Mouse (Mus musculus) common myeloid progenitor, adult 5-6 weeks (primary cell): Measurements from ENCODE around the gene Sowaha. TPM values are rescaled to one million over a fixed set of nuclear protein-coding genes. Genes with fewer than 3 reads are reported as not detected.
"Not testable (repeated sequence)": the region's sequence is repeated elsewhere in the genome, so short reads cannot be mapped to it uniquely, and the experiment has no call there.

Experiments used
- ATAC-seq: replicated peaks from 2 replicates; pipeline ENCODE4 v1.8.0; 2016; ENCODE audit warnings: low read depth, mild to moderate bottlenecking, moderate TSS enrichment, inconsistent platforms; ENCODE audit not compliant: poor library complexity, severe bottlenecking
- total RNA-seq: library from RNA; stranded (forward); fragments of 200-1000, 187-1606 nt; gene quantifications from 2 replicates; pipeline ENCODE4 v1.2.3, GENCODE M21; 2017

Gene Sowaha
- total RNA-seq, 1 experiment from 2014 or later = 1.5 TPM

DNA sequence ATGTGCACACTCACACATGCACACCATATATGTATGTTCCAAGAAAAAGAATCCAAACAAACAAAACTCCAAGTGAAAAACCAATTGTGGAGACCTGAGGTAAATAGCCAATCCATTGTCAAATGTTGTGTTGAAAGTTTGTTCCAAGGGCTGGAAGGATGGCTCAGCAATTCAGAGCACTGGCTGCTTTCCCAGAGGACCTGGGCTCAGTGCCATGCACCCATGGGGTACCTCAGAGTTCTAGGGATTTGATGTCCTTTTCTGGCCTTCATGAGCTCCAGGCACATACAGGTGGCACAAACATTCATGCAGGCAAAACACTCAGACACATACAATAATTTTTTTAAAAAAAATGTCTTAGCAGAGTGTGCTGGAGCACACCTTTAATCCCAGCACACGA lies 31.5 kb downstream of the Sowaha start:
- ATAC-seq = no peak

DNA sequence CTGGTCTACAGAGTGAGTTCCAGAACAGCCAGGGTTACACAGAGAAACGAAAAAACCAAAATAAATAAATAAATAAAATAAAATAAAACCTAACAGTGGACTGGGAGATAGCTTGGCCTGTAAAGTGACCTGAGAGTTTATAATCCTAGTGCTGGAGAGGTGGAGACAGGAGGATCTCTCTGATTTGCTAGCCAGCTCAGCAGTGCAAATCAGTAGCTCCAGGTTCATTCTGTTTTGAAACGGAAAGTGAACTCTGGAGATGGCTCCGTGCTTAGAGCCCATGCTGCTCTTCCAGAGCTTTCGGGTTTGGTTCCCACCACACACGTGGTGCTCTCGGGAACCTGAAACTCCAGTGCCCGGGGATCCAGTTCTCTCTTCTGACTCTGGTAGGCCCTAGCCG lies 32.1 kb downstream of the Sowaha start:
- no peak for ATAC-seq

DNA sequence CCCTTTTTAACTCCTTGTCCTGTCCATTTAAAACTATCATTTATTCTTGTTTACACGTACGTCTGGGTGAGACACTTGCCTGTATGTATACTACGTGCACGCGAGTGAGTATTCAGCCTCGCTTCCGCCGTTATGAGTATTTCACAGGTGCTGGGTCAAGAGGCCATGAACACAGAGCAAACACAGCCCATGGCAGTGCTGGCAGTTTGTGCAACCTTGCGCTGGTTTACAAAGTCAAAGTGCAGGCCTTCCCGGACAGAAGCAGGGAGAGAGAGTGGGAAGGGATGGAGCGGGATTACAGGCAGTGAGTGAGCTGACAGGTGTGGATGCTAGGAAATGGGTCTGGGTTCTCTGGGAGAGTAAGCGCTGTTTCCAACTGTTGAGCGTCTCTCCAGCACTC lies 33.9 kb downstream of the Sowaha start:
- ATAC-seq = no peak

DNA sequence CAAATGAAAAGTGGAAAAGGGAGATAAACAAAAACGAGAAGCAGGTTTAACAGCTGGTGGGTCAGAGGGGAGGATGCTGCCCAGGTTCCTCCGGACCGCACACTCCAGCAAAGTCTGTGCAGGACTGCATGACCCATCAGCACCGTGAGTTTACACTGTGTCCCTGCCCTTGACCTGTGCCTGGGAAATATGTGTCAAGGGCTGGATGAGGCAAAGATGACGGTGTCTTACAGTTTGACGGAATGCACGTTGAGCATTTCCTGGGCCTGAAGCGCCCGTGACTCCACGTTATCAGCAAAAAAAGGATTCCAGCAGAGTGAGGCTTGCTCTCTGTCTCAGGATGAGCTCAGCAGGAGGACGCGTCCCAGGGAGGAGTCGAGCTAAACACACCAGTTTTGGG lies 34.5 kb downstream of the Sowaha start:
- ATAC-seq = no peak

DNA sequence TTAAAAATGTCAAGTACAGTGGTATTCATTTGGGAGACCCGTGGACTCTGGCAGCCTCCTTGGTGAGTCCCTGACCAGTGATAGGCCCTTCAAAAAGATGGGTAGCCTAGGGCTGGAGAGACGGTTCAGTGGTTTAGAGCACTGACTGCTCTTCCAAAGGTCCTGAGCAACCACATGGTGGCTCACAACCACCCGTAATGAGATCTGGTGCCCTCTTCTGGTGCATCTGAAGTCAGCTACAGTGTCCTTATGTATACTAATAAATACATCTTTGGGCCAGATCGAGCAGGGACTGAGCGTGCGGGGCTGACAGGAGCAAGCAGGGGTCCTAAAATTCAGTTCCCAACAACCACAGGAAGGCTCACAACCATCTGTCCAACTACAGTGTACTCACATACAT lies 36.2 kb downstream of the Sowaha start:
- ATAC-seq = no peak

DNA sequence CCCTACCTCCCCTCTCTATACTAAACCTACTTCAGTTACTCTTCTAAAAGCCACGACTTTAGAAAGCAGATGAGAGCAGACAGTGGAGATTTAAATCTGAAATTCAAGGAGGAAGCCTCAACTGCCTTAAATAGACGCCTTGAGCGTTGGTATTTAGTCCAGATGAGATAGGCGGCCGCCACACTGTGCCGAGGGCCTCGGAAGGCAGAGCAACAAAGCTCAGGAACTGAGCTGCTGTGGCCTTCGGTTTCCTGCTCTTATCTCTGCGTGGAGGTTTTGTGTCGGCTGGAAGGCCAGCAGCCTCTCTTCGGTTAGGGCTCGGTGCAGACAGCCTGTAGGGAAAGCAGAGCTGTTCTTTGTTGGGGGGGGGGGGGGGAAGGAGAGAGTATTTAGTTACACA lies 38.2 kb downstream of the Sowaha start:
- peak; percentile 87 for ATAC-seq

DNA sequence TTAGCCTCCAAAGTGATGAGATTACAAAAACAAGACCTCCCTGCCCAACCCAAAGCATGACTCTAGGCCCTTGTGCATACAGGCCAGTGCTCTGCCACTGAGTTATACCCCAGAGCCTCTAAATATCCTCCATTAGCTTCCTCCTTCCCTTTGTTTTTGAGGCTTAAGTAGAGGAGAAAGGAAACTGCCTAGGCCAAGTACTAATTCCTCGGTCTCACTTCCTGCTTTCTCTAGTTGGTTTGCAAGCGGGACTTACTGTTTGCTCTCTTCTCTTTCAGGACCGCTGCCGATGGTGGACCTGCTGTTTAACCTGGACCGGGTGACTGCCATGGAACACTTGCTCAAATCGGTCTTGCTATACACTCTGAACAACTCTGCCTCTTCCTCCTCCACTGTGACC lies 43.7 kb downstream of the Sowaha start:
- no peak for ATAC-seq

DNA sequence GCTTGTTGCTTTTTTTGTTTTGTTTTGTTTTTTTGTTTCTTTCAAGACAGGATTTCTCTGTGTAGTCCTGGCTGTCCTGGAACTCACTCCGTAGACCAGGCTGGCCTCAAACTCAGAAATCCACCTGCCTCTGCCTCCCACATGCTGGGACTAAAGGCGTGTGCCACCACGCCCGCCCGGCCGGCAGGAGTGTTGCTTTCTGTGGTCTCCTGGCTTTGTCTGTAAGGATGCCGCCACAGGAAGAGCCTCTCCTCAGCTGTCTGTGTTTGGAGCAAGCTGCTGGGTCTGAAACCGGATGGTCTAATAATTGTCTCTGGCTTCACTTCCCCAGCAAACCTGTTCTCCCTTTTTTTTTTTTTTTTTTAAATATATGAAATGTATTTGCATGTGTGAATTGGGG lies 44.6 kb downstream of the Sowaha start:
- no peak for ATAC-seq

DNA sequence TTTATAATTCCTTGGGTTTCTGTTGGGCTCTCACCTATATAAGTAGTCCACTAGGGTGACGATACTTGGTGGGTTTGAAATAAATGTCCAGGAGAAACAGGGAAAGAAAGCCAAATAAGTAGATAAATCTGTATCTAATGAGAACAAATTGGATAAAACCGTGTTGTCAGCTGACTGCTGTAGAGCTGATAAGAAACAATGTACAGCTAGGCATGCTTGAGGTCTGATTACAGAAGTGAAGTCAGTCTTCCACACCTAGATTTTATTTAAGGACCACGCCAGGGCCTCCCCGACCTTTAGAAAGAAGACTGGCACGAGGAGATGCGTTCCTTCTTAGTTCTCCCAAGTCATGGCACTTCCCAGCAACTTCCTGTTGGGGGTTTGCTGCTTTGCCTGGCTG lies 47.0 kb downstream of the Sowaha start:
- ATAC-seq = no peak

DNA sequence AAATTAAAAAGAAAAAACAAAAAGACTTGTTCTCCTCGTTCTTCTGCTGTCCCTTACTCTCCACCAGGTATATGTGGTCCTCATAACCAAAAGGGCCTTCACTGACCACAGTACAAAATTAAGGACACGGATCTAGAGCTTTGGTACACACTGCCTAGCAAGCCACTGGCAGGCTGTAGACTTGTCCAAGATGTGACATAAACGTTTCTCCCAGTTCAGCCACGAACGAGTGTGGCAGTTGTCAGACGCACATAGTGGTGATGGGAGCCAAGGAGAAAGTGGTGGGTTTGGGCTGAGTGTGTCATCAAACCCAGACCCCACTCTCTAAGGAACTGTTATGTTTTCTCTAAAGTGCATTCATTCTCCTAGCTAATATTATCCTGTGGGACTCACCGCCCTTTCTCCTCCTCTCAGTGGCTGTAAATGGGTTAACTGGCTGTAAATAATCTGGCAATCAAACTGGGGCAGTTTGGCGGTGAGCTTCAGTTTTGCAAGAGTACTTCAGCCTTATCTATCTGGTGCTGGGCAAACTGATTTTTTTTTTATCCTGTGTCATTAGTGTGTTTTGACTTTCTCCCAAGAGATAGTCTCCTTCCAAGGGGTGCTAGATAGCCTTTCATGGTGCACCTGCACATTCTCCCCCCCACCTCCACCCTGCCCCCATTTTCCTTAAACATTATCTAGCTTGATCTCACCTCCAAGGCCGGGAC lies 48.6 kb downstream of the Sowaha start:
- ATAC-seq = 0 out of 2 replicates have a peak, but pooled peaks have one; percentile 2

DNA sequence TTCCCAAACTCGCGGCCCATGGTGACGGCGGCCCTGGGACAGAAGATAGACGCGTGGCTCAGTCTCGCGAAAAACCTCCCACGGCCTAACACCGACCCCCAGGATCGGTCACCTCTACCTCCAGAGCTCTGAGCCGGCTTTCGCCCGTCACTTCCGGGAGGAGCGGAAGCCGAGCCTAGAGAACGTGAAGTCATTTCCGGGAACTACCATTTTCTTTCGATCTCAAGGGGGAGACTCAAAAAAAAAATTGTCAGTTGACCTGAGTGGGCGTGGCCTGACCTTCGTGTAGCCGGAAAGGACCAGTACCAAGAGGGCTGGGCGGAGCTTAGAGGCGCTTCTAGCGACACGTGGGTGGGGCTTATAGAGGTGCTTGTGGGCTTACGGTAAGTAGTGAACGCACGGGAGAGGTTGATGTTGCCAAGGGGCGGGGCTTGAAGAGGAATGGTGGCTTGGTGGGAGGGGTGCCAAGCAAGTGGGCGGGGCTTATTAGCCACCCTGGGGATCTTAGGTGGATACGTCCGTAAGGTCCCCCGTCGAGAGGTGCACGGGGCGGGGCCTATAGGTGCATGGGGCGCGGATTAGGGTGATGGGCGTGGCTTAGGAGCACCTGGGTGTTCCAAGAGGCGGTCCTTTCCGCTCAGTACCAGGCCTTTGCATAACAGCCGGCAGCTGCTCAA lies 49.3 kb downstream of the Sowaha start, which contains the start of the genes Uqcrq and Gdf9:
TSS of gene Uqcrq (minus strand) at position 162 of the 677 bp plus-strand sequence.
TSS of gene Gdf9 (plus strand) at position 354 of the 677 bp plus-strand sequence.
- peak; percentile 88 for ATAC-seq

DNA sequence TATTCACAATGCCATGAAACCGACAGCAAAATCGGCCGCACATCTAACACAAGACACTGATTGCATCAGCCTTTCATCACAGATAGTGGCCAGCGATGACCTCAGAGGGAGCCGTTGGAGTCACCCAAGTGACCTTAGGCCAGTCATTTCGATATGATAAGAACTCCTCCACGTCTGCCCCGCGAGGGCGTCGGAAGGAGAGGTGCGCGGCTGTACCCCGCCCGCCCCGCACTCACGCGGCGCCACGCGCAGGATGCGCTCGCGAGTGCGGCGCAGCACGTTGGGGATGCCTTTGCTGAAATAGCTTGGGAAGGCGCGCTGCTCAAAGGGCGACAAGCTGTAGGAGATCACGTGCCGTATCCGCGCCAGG lies 49.8 kb downstream of the Sowaha start:
- peak; percentile 22 for ATAC-seq

DNA sequence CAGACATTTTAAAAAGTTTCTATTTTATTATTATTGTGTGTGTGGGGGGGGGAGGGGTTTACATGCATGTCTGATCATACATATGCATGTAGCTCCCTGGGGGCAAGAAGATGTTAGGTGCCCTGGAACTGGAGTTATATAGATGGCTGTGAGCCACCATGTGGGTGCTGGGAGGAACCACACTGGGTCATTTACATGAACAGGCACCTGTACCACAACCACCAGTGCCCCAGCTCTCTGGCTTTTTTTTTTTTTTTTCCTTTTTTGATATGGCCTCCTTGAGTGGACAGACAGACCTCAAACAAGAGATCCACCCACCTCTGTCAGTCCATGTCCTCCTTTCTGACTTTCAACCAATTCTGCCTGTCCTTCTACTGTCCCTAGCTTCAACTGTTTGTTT lies 50.9 kb downstream of the Sowaha start:
- no peak for ATAC-seq

DNA sequence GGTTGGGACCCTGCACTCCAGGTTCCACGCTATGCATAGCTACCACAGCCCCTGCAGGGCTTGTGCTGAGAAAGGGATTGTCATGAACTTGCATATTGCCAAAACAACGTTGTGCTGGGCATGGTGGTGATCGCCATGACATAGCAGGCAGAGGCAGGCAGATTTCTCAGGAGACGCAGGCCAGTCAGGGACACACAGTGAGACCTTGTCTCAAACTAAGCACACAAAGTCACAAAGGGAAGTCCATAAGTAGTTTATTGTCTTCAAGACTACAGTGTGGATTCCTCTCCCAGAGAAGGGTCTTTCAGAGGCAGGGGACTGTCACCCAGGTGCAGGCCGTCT lies 51.4 kb downstream of the Sowaha start:
- ATAC-seq = no peak

DNA sequence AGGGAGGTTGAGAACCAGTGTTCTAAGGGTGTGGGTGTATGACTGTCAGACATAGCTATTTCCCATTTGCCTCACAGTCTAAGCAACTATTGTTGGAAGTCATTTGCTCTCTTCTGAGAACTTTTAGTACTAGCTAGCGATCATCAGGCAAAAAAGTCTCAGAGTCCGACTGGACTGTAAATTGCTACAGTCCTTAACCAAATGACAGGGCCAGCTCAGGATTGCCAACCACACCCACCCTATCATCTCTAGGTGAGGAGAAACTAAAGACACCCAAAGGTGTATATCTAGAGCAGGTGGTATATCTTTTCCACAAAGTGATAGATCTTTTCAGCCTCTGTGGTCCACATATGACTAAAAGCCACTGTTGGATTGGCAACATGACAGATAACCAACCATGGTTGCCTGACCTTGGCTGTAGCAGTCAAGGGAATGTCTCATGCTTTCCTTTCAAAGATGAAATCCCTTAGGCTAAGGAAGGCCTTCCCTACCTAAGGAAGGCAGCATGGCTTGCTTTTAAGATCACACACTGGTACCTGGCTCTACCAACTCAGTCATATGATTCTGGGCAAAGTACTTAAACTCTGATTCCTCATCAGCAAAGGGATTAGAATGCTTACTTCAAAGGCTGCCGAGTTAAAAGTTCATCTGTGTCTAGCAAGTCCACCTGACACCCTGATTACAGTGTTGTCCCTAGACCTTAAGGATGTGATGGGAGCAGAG lies 51.9 kb downstream of the Sowaha start:
- no peak for ATAC-seq

DNA sequence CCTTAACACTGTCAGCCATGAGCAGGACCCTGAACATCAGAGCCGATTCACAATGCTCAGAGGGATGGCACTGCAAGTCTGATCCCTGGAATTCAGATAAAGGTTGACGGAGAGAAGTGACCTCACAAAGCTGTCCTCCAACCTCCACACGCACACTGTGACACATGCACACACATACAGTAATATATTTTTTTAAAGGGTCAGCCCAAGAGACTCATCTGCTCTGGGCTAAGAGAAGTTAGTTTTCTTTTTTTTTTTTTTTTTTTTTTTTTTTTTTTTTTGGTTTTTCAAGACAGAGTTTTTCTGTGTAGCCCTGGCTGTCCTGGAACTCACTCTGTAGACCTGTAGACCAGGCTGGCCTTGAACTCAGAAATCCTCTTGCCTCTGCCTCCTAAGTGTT lies 53.2 kb downstream of the Sowaha start:
- ATAC-seq = not testable (repeated sequence)

Other genes with a start within 250 kb of the Sowaha start
- gene Hspa4, start 179.8 kb downstream of the Sowaha start, total RNA-seq = 558 and 573 TPM in 2 replicates
- 9.6 and 22.0 TPM in 2 replicates for gene Zcchc10, start 155.6 kb downstream of the Sowaha start, total RNA-seq
- 65.0 and 90.0 TPM in 2 replicates for gene Aff4, start 129.4 kb downstream of the Sowaha start, total RNA-seq
- not detected in 2 replicates for gene Leap2, start 57.1 kb downstream of the Sowaha start, total RNA-seq
- gene Uqcrq, start 49.4 kb downstream of the Sowaha start, total RNA-seq = 39.5 and 53.6 TPM in 2 replicates
- gene Gdf9, start 49.3 kb downstream of the Sowaha start, total RNA-seq = 1.1 TPM in 1 of 2 replicates, not detected in the other
- gene Gm10447, start 23.2 kb downstream of the Sowaha start, total RNA-seq = not detected in 2 replicates
- gene Shroom1, start 23.1 kb downstream of the Sowaha start, total RNA-seq = not detected in 2 replicates
- not detected in 2 replicates for gene Gm9837, start 9.8 kb downstream of the Sowaha start, total RNA-seq
- not detected in 2 replicates for gene Gm9945, start 108 bp downstream of the Sowaha start, total RNA-seq
- gene Sept8, start 39.0 kb upstream of the Sowaha start, total RNA-seq = 64.2 and 75.0 TPM in 2 replicates
- 18.9 and 20.0 TPM in 2 replicates for gene Kif3a, start 87.1 kb upstream of the Sowaha start, total RNA-seq
- 0.73 TPM in 1 of 2 replicates, not detected in the other for gene Il4, start 138.4 kb upstream of the Sowaha start, total RNA-seq
- gene Il13, start 154.4 kb upstream of the Sowaha start, total RNA-seq = 2.1 TPM in 1 of 2 replicates, not detected in the other
- gene Rad50, start 227.0 kb upstream of the Sowaha start, total RNA-seq = 110 and 112 TPM in 2 replicates
- gene Il5, start 240.5 kb upstream of the Sowaha start, total RNA-seq = not detected in 2 replicates